Mouse (Mus musculus): Measurements from ENCODE around the gene Fam92b. TPM values are rescaled to one million over a fixed set of nuclear protein-coding genes. Genes with fewer than 3 reads are reported as not detected.

The Fam92b gene
- polyA plus RNA-seq (2014; fragmentation: Illumina TruSeq; extraction: RNeasy Lipid Tissue Mini Kit (QIAGEN cat#74804); ENCODE audit: low read depth, low replicate concordance): not detected

DNA sequence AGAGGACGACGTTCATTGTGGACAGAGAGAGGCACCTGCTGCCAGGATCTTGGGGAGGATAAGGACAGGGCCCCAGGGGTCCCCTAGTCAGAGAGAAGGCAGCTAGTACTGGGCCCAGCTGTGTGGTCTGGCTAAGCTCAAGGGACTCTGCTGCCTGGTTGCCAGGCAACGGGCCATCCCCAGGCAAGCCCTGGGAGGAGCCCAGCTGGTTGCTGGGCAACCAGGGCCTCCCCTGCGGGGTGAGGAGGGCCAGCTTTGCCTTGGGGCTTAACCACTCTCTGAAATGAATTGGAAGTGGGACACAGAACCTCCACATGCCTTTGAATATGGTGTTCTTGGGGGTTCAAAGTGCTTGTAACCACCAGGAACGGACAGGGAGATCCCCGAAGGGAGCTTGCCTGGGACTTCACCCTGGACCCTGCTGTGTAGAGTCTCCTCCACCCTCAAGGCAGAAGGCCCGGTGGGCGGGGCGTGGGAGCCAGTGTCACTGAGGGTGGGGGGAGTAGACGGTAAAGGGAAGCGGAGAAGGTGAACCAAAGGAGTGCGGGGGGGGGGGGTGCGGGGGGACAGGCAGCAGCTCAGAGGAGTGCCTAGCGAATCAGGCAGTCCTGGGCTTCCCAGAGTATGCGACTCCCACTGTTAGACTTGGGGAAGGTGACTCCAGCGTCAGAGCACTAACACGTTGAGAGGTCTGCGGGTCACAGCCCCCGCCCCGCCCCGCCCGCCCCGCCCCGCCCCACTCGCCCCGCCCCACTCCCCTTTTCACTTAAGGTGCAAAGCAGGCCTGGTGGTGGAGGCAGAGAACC, at the start of gene Fam92b:
Gene Fam92b (minus strand): TSS at position 149 of the 806 bp plus-strand sequence.

Other genes starting within 250 kb of the Fam92b start
- 32.3 TPM for gene Crispld2, start 185.0 kb downstream of the Fam92b start, polyA plus RNA-seq (2014; fragmentation: Illumina TruSeq; extraction: RNeasy Lipid Tissue Mini Kit (QIAGEN cat#74804); ENCODE audit: low read depth, low replicate concordance)
- gene Zdhhc7, start 76.0 kb downstream of the Fam92b start, polyA plus RNA-seq (2014; fragmentation: Illumina TruSeq; extraction: RNeasy Lipid Tissue Mini Kit (QIAGEN cat#74804); ENCODE audit: low read depth, low replicate concordance): 28.3 TPM
- 15.2 TPM for gene 6430548M08Rik, start 63.3 kb downstream of the Fam92b start, polyA plus RNA-seq (2014; fragmentation: Illumina TruSeq; extraction: RNeasy Lipid Tissue Mini Kit (QIAGEN cat#74804); ENCODE audit: low read depth, low replicate concordance)
- 11.0 TPM for gene Gse1, start 51.0 kb upstream of the Fam92b start, polyA plus RNA-seq (2014; fragmentation: Illumina TruSeq; extraction: RNeasy Lipid Tissue Mini Kit (QIAGEN cat#74804); ENCODE audit: low read depth, low replicate concordance)

Measured in heart, adult 10 weeks (tissue).